Mouse (Mus musculus) lung, postnatal 0 days (tissue): Measurements from ENCODE around the gene Rybp.

Experiments
- CTCF ChIP-seq: IDR thresholded peaks from 2 replicates; pipeline ENCODE4 v1.5.1; 2016; ENCODE audit warnings: antibody characterized with exemption, mild to moderate bottlenecking
- EP300 ChIP-seq: IDR thresholded peaks from 2 replicates; pipeline ENCODE4 v1.6.1; 2016; ENCODE audit warnings: antibody characterized with exemption, mild to moderate bottlenecking, control low read depth

DNA sequence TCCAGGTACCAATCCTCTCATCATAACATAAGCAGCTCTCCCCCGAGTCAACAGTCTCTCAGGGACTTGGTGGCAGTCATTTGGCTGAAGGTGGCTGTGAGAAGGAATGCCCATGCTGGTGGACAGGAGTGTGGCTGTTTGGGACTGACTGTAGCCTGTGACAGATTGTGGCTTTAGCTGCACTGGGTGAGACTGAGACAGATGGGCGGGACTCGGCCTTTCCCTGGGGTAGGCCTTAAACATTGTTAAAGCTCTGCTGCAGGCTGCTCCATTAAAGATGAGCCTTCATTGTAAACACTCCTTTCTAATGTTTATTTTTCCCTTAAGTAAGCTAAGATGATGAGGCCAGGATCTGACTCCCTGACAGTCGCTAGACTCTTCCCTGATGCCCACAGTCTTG, 42.3 kb upstream of the Rybp start:
- no peak for TF ChIP-seq CTCF
- no peak for TF ChIP-seq EP300
